Mouse (Mus musculus) cortical plate, adult 2 months (tissue): ENCODE results near the gene Mab21l1.

Experiments
- CTCF ChIP-seq: fragments of 200-500 bp; IDR thresholded peaks from 2 replicates; pipeline ENCODE4 v1.5.1; 2011; ENCODE audit warnings: mild to moderate bottlenecking, control low read depth, low read length; ENCODE audit not compliant: insufficient read depth; ENCODE audit errors: extremely low read depth
- POLR2A ChIP-seq: fragments of 200-500 bp; IDR thresholded peaks from 2 replicates; pipeline ENCODE4 v1.6.1; 2011; ENCODE audit warnings: mild to moderate bottlenecking, low read length, control low read depth; ENCODE audit not compliant: insufficient read depth; ENCODE audit errors: extremely low read depth

GRCm38 (mm10) chr3:55754981-55755608, 27.2 kb upstream of the Mab21l1 start:
- TF ChIP-seq CTCF (no peak), POLR2A (no peak)
